Mouse (Mus musculus): Measurements from ENCODE around the gene Gpc6. TPM values are rescaled to one million over a fixed set of nuclear protein-coding genes. Genes with fewer than 3 reads are reported as not detected.

Gene Gpc6
- total and polyA plus RNA-seq, 3 experiments = not detected

GRCm38 (mm10) chr14:116911768-116912167 is 13.3 kb upstream of the Gpc6 start:
- no peak for TF ChIP-seq TCF12 (IDR thresholded peaks at IDR 0.05; ENCODE audit: low read depth, low read length)
- TF ChIP-seq USF1 (IDR thresholded peaks at IDR 0.05; ENCODE audit: low read depth, low read length) = no peak
- TF ChIP-seq NRF1 (IDR thresholded peaks at IDR 0.05; ENCODE audit: low read depth, low read length) = no peak
- DNase-seq (ENCODE audit: extremely low read depth) = no peak
- in situ Hi-C loops (cut with MboI; ENCODE audit: low pct_ligation_motif_present, low pct_unique_long_range_greater_than_20kb, low sequenced_read_pairs) (no loop called here), dilution Hi-C loops (cut with MboI; ENCODE audit: extremely low pct_ligation_motif_present, extremely low pct_unique_long_range_greater_than_20kb, low sequenced_read_pairs) (no loop called here)
- Histone ChIP-seq H3K27ac (ENCODE audit: insufficient read depth, low read depth) (no peak overlapping the region), H3K27me3 (replicated peaks) (no peaks in the 10 kb centered on the region), H3K4me1 (ENCODE audit: control insufficient read depth in 1 of 2, insufficient read depth in 2 of 2) (no peaks in the 10 kb centered on the region), H3K9ac (ENCODE audit: insufficient read depth, low read depth) (no peak overlapping the region), H3K4me3 (replicated peaks in 1 of 3; ENCODE audit: low read depth in 2 of 3, low read length in 2 of 3, poor library complexity in 1 of 3) (no peak overlapping the region), H3K9me3 (replicated peaks; ENCODE audit: low read length) (no peaks in the 10 kb centered on the region), H3K4me2 (ENCODE audit: insufficient read depth, low read depth, poor library complexity, severe bottlenecking) (no peak overlapping the region), H3K79me2 (replicated peaks; ENCODE audit: control insufficient read depth, extremely low read depth, insufficient read depth, poor library complexity, severe bottlenecking) (no peaks in the 10 kb centered on the region), H3K36me3 (replicated peaks in 1 of 2; ENCODE audit: control insufficient read depth in 1 of 2, insufficient read depth in 1 of 2, low read length in 1 of 2) (no peaks in the 10 kb centered on the region)

GRCm38 (mm10) chr14:116916874-116917273 is 8.2 kb upstream of the Gpc6 start:
- Histone ChIP-seq H3K4me2 (ENCODE audit: insufficient read depth, low read depth, poor library complexity, severe bottlenecking) (no peak overlapping the region), H3K27ac (ENCODE audit: insufficient read depth, low read depth) (no peak overlapping the region), H3K9ac (ENCODE audit: insufficient read depth, low read depth) (no peak overlapping the region), H3K36me3 (replicated peaks in 1 of 2; ENCODE audit: control insufficient read depth in 1 of 2, insufficient read depth in 1 of 2, low read length in 1 of 2) (no peaks in the 10 kb centered on the region), H3K79me2 (replicated peaks; ENCODE audit: control insufficient read depth, extremely low read depth, insufficient read depth, poor library complexity, severe bottlenecking) (no peaks in the 10 kb centered on the region), H3K9me3 (replicated peaks; ENCODE audit: low read length) (no peaks in the 10 kb centered on the region), H3K27me3 (replicated peaks) (no peaks in the 10 kb centered on the region), H3K4me3 (replicated peaks in 1 of 3; ENCODE audit: low read depth in 2 of 3, low read length in 2 of 3, poor library complexity in 1 of 3) (no peak overlapping the region), H3K4me1 (ENCODE audit: control insufficient read depth in 1 of 2, insufficient read depth in 2 of 2) (no peaks in the 10 kb centered on the region)
- in situ Hi-C loops (cut with MboI; ENCODE audit: low pct_ligation_motif_present, low pct_unique_long_range_greater_than_20kb, low sequenced_read_pairs) = no loop called here
- dilution Hi-C loops (cut with MboI; ENCODE audit: extremely low pct_ligation_motif_present, extremely low pct_unique_long_range_greater_than_20kb, low sequenced_read_pairs) = no loop called here
- TF ChIP-seq MAX (IDR thresholded peaks at IDR 0.05; ENCODE audit: low read length) = no peak
- DNase-seq (ENCODE audit: extremely low read depth) = no peak

GRCm38 (mm10) chr14:116924266-116924665 is 849 bp upstream of the Gpc6 start:
- Histone ChIP-seq H3K27ac (ENCODE audit: insufficient read depth, low read depth) (no peak overlapping the region), H3K27me3 (replicated peaks) (no peaks in the 10 kb centered on the region), H3K4me2 (ENCODE audit: insufficient read depth, low read depth, poor library complexity, severe bottlenecking) (no peak overlapping the region), H3K36me3 (replicated peaks in 1 of 2; ENCODE audit: control insufficient read depth in 1 of 2, insufficient read depth in 1 of 2, low read length in 1 of 2) (no peaks in the 10 kb centered on the region), H3K4me1 (ENCODE audit: control insufficient read depth in 1 of 2, insufficient read depth in 2 of 2) (no peaks in the 10 kb centered on the region), H3K9me3 (replicated peaks; ENCODE audit: low read length) (peaks cover 18% of the 10 kb centered on the region), H3K4me3 (replicated peaks in 1 of 3; ENCODE audit: low read depth in 2 of 3, low read length in 2 of 3, poor library complexity in 1 of 3) (no peak overlapping the region), H3K9ac (ENCODE audit: insufficient read depth, low read depth) (no peak overlapping the region), H3K79me2 (replicated peaks; ENCODE audit: control insufficient read depth, extremely low read depth, insufficient read depth, poor library complexity, severe bottlenecking) (no peaks in the 10 kb centered on the region)
- dilution Hi-C loops (cut with MboI; ENCODE audit: extremely low pct_ligation_motif_present, extremely low pct_unique_long_range_greater_than_20kb, low sequenced_read_pairs) = no loop called here
- in situ Hi-C loops (cut with MboI; ENCODE audit: low pct_ligation_motif_present, low pct_unique_long_range_greater_than_20kb, low sequenced_read_pairs) = no loop called here
- TF ChIP-seq NELFE (IDR thresholded peaks at IDR 0.05; ENCODE audit: low read depth, low read length) (no peak), TBP (conservative IDR thresholded peaks at IDR 0.05; ENCODE audit: low read depth, low read length) (no peak), CTCF (conservative IDR thresholded peaks at IDR 0.05 in 1 of 2, IDR thresholded peaks at IDR 0.05 in 1 of 2; ENCODE audit: low read depth in 2 of 2, low read length in 2 of 2) (no peak), MAZ (IDR thresholded peaks at IDR 0.05; ENCODE audit: low read depth, low read length) (no peak), MAFK (IDR thresholded peaks at IDR 0.05; ENCODE audit: insufficient replicate concordance, low read length) (no peak), USF1 (IDR thresholded peaks at IDR 0.05; ENCODE audit: low read depth, low read length) (no peak), ELF1 (IDR thresholded peaks at IDR 0.05; ENCODE audit: low read depth, low read length) (no peak), MAX (IDR thresholded peaks at IDR 0.05; ENCODE audit: low read length) (no peak)
- DNase-seq (ENCODE audit: extremely low read depth) = no peak

Data from CH12.LX (cell line).